Mouse (Mus musculus): ENCODE data around the gene Rnf41.
A peak's percentile ranks its signal among the peaks of the same experiment; 100 is the strongest.

Rnf41 gene

DNA sequence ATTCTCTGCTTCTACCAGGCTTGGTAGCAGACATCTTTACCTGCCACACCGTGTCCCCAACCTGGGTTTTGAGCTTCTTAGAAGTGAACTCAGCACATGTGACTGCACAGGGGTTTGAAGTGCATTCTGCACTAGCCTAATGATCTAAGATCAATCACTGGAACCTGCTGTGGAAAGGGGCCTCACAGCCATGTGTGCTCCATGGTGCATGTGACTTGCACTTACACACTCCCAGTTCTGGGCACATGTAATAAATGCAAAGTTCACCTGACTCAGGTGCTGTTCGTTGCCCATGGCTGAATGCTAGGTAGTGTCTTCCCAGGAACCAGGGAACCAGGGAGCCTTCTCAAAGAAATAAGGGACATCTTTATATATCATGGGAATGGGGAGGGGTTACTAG lies 22.0 kb downstream of the Rnf41 start:
- H3K36me3 ChIP-seq (ENCODE audit: control insufficient read depth, insufficient read depth, low read length, poor library complexity, severe bottlenecking): peaks cover 22% of the 10 kb centered on the region
- H3K27me3 ChIP-seq (ENCODE audit: control insufficient read depth, insufficient read depth, low read length, poor library complexity, severe bottlenecking): no peaks in the 10 kb centered on the region
- DNase-seq (ENCODE audit: low read depth, low spot score): peak; percentile 43

DNA sequence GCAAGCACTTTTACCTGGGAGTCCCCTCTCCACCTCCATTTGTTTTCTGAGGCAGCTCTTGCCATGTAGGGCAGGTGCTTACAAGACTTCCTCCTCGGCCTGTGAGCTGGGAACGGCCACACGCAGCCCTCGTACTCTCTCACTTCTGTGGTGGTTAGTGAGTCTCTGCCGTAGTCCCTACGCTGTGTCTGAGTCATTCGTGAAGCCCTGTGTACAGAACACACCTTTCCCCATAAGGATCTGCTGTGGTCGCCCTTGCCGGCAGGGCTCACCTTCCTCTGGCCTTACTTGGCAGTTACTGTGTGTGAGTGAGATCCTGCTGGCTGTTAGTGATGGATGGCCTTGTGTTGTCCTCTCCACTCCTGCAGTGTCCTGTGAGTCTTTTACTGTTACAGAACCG lies 23.2 kb downstream of the Rnf41 start:
- Histone ChIP-seq H3K27me3 (ENCODE audit: control insufficient read depth, insufficient read depth, low read length, poor library complexity, severe bottlenecking) (no peaks in the 10 kb centered on the region), H3K36me3 (ENCODE audit: control insufficient read depth, insufficient read depth, low read length, poor library complexity, severe bottlenecking) (peaks cover 18% of the 10 kb centered on the region)
- peak; percentile 73 for DNase-seq (ENCODE audit: low read depth, low spot score)

DNA sequence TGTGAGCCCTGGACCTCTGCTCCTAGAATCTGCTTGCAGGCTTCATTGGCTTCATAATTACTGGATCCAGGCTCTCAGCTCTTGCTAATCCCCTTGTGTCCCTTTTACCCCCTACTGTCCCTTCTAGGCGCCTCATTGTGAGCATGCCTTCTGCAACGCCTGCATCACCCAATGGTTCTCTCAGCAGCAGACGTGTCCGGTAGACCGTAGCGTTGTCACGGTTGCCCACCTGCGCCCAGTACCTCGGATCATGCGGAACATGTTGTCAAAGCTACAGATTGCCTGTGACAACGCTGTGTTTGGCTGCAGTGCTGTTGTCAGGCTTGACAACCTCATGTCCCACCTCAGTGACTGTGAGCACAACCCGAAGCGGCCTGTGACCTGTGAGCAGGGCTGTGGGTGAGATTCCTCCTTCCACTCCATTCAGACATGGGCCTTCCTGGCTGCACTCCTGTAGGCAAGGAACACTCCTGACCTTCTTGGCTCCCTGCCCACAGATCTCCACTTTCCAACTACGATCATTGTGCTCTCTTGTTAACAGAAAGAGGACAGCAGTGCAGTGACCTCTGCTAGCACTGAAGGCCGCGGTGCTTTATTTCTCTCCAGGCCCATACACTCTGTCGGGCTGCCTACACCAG lies 23.8 kb downstream of the Rnf41 start:
- Histone ChIP-seq H3K36me3 (ENCODE audit: control insufficient read depth, insufficient read depth, low read length, poor library complexity, severe bottlenecking) (peaks cover 15% of the 10 kb centered on the region), H3K27me3 (ENCODE audit: control insufficient read depth, insufficient read depth, low read length, poor library complexity, severe bottlenecking) (no peaks in the 10 kb centered on the region)
- peak; percentile 87 for DNase-seq (ENCODE audit: low read depth, low spot score)

DNA sequence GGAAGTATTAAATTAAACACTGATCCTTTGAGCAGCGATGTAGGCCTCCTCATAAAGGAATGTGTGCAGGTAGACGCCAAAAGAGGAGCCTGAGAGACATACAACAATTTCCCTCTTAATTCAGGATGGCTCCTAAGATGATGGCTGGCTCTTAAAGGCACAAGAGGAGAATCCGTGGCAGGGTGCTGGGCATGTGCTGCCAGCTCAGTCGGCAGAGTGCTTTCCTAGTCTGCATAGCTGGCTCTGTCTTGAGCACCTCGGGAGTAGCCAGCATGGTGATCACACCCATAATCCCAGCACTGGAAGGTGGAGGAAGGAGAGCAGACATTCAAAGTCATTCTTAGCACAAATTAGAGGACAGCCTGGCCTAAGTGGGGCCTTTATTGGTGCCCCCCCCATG lies 24.4 kb downstream of the Rnf41 start:
- DNase-seq (ENCODE audit: low read depth, low spot score): no peak
- Histone ChIP-seq H3K36me3 (ENCODE audit: control insufficient read depth, insufficient read depth, low read length, poor library complexity, severe bottlenecking) (peaks cover 14% of the 10 kb centered on the region), H3K27me3 (ENCODE audit: control insufficient read depth, insufficient read depth, low read length, poor library complexity, severe bottlenecking) (no peaks in the 10 kb centered on the region)

DNA sequence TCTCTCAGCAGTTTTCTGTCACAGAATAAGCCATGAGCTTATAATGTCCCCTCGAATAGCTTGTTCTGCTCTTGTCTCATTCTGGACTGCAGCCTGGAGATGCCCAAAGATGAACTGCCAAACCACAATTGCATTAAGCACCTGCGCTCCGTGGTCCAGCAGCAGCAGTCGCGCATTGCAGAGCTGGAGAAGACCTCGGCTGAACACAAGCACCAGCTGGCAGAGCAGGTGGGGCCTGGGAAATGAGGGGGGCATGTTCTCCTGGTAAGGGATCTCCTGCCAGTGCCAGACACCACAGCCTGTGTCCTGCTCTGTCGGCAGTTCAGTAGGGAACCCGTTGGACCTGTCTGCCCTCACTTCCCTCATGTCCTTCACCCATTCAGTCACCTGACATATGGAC lies 24.9 kb downstream of the Rnf41 start:
- Histone ChIP-seq H3K27me3 (ENCODE audit: control insufficient read depth, insufficient read depth, low read length, poor library complexity, severe bottlenecking) (no peaks in the 10 kb centered on the region), H3K36me3 (ENCODE audit: control insufficient read depth, insufficient read depth, low read length, poor library complexity, severe bottlenecking) (peaks cover 14% of the 10 kb centered on the region)
- DNase-seq (ENCODE audit: low read depth, low spot score): no peak

DNA sequence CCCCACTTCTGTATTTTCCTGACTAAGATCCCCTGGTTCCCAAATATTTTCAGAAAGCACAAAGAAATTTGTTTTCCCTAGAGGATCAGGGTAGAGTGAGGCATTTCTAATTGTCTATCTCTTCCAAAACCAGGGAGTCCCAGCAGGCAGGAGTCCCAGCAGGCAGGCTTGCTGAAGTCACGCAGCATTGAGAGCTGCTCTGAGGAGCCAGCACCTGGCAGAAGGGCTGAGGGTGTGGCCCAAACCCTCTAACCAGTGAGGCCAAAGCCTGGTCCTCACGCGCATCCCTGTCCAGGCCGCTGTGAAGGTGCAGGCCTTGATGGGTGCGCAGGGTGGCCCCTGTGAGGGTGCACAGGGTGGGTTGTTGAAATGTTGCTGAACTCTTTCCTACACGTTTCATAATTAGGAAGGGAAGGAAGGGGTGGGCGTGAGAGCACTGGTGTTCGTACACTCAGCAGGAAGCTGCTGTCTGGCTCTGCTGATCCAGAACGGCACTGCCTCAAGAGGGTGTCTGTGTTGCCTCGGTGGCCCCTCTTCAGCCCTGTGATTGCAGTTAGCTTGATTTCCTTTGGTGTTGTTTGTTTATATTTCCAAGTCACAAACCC lies 27.3 kb downstream of the Rnf41 start:
- peak; percentile 92 for DNase-seq (ENCODE audit: low read depth, low spot score)
- H3K27me3 ChIP-seq (ENCODE audit: control insufficient read depth, insufficient read depth, low read length, poor library complexity, severe bottlenecking): no peaks in the 10 kb centered on the region
- H3K36me3 ChIP-seq (ENCODE audit: control insufficient read depth, insufficient read depth, low read length, poor library complexity, severe bottlenecking): peaks cover 12% of the 10 kb centered on the region

DNA sequence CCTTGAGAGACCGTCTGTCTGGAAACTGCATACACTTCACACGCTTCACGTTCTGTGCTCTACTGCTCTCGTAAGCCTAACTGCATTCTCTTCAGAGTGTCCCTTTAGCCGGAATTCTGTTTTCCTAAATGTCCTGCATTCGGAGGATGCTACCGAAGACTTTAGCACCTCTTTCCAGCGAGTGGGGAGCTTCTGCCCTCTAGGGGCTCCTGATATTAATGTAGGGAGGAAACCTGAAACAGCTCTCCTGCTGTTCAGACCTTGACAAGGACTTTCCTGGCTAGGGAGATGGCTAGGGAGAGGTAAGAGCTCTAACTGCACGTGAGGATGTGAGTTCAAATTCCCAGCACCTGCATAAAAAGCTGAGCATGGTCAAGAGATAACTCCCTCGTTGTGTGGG lies 28.9 kb downstream of the Rnf41 start:
- DNase-seq (ENCODE audit: low read depth, low spot score): peak; percentile 69
- Histone ChIP-seq H3K36me3 (ENCODE audit: control insufficient read depth, insufficient read depth, low read length, poor library complexity, severe bottlenecking) (peaks cover 12% of the 10 kb centered on the region), H3K27me3 (ENCODE audit: control insufficient read depth, insufficient read depth, low read length, poor library complexity, severe bottlenecking) (no peaks in the 10 kb centered on the region)

DNA sequence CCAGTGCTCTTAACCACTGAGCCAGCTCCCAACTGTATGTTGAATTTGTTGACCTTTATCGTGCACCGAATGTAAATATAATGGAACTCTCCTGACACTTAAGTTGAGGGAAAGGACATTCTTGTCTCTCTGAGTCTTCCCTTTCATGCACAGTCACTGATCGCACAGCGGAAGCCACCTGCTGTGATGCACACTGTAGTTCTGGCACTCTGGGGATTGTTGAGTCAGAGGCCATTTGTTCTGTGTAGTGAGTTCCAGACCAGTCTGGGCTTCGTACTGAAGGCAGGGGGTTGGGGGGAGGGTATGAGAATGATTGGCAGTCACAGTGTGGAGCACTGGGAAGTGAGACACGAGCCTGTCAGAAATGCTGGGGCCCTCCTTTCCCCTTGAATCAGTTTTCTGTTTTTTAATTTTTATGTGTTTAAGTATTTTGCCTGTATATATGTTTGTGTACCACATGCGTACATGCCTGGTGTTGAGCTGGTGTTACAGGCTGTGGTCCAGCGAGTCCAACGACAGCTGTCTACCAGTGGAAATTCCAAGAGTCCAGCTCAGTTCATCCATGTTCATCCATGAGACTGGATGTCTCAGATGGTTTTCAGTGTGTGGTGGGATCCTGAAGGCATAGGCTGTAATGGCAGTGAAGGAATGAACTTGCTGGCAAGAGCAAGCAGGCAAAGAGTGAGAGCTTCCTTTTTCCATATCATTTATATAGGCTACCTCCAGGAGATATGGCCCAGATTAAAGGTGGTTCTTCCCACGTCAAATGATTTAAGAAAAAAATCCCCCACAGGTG lies 30.1 kb downstream of the Rnf41 start:
- DNase-seq (ENCODE audit: low read depth, low spot score): no peak
- Histone ChIP-seq H3K36me3 (ENCODE audit: control insufficient read depth, insufficient read depth, low read length, poor library complexity, severe bottlenecking) (peaks cover 11% of the 10 kb centered on the region), H3K27me3 (ENCODE audit: control insufficient read depth, insufficient read depth, low read length, poor library complexity, severe bottlenecking) (no peaks in the 10 kb centered on the region)

DNA sequence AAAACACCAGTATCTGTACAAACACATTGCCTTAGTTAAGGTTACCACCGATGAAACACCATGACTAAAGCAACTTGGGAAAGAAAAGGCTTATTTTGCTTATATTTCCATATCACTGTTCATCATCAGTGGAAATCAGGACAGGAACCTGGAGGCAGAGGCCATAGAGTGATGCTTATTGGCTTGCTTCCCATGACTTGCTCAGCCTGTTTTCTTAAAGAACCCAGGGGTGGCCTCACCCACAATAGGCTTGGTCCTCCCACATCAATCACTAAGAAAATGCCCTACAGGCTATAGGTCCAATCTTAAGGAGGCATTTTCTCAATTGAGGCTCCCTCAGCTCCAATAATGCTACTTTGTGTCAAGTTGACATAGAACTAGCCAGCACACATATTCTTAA lies 31.3 kb downstream of the Rnf41 start:
- H3K36me3 ChIP-seq (ENCODE audit: control insufficient read depth, insufficient read depth, low read length, poor library complexity, severe bottlenecking): peaks cover 6% of the 10 kb centered on the region
- DNase-seq (ENCODE audit: low read depth, low spot score): no peak
- no peaks in the 10 kb centered on the region for H3K27me3 ChIP-seq (ENCODE audit: control insufficient read depth, insufficient read depth, low read length, poor library complexity, severe bottlenecking)

DNA sequence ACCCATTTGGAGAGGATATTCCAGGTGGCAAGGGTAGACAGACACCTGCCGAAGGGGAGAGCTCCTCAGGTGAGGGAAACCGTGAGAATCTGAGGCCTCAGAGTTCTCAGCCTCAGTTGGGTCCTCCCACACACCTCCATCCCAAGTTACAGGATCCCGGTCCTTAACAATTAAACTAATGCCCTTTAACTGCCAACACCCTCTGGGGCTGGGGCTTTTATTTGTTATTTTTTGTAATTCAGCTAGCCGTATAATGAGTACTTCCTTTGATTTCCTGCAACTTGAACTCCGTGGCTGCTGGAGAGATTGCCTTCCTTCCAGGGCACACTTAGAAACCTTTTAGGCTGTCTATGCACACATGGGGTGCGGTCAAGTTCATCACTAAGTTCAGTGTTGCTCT lies 32.9 kb downstream of the Rnf41 start:
- no peaks in the 10 kb centered on the region; the same call in none of the 2 replicates for H3K36me3 ChIP-seq (ENCODE audit: control insufficient read depth, insufficient read depth, low read length, poor library complexity, severe bottlenecking)

DNA sequence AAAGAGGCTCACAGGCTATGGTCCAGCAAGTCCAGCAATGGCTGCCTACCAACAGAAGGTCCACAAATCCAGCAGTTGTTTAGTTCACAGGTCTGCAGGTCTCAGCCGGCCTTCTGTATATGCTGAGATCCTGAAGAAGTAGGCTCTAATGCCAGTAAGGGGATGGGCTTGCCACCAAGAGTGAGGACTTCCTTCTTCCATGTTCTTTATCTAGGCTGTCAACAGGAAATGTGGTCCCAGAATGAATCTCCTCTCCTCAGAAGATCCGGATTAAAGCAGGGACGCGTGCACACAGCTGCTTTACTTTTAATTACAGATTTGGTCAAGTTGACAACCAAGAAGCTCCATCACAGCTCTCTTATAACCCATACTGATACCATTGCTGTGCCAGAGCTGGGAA lies 34.0 kb downstream of the Rnf41 start:
- Histone ChIP-seq H3K36me3 (ENCODE audit: control insufficient read depth, insufficient read depth, low read length, poor library complexity, severe bottlenecking) (no peaks in the 10 kb centered on the region; the same call in 1 of the 2 replicates), H3K27me3 (ENCODE audit: control insufficient read depth, insufficient read depth, low read length, poor library complexity, severe bottlenecking) (no peaks in the 10 kb centered on the region)
- DNase-seq (ENCODE audit: low read depth, low spot score): no peak

More for the DNA sequence above, 32.9 kb downstream of the Rnf41 start:
- DNase-seq (ENCODE audit: low read depth, low spot score): no peak
- no peaks in the 10 kb centered on the region for H3K27me3 ChIP-seq (ENCODE audit: control insufficient read depth, insufficient read depth, low read length, poor library complexity, severe bottlenecking)

DNA sequence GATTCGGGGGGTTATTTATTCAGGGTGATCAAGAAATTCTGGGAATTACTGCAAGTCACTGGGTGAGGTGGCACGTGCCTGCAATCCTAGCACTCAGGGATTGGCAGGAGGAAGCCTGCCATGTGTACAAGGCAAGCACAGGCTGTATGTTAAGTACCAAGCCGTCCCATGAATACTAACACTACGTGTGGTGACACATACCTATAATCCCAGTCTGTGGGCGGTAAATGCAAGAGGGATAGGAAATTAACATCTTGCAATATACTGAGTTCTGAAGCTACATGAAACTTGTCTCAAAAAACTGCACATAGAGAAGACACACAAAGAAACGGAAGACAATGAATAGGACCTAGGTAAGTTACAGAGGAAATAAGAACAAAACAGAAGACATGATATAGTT lies 39.6 kb downstream of the Rnf41 start:
- no peak for DNase-seq (ENCODE audit: low read depth, low spot score)
- H3K27me3 ChIP-seq (ENCODE audit: control insufficient read depth, insufficient read depth, low read length, poor library complexity, severe bottlenecking): no peaks in the 10 kb centered on the region
- H3K36me3 ChIP-seq (ENCODE audit: control insufficient read depth, insufficient read depth, low read length, poor library complexity, severe bottlenecking): no peaks in the 10 kb centered on the region

DNA sequence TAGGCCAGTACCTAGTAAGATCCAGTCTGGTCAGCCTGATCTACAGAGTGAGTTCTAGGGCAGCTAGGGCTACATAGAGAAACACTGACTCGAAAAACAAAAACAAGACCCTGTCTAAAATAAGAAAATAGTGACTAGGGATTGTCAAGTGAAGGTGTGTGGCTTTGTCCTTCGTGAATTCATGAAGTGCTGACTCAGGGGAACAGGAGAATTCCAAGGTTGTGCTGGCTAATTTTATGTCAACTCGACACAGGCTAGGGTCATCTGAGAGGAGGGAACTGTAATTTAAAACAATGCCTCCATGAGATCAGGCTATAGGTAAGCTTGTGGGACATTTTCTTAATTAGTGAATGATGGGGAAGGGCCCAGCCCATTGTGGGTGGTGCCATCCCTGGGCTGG lies 43.0 kb downstream of the Rnf41 start:
- Histone ChIP-seq H3K27me3 (ENCODE audit: control insufficient read depth, insufficient read depth, low read length, poor library complexity, severe bottlenecking) (no peaks in the 10 kb centered on the region), H3K36me3 (ENCODE audit: control insufficient read depth, insufficient read depth, low read length, poor library complexity, severe bottlenecking) (no peaks in the 10 kb centered on the region)
- no peak for DNase-seq (ENCODE audit: low read depth, low spot score)

DNA sequence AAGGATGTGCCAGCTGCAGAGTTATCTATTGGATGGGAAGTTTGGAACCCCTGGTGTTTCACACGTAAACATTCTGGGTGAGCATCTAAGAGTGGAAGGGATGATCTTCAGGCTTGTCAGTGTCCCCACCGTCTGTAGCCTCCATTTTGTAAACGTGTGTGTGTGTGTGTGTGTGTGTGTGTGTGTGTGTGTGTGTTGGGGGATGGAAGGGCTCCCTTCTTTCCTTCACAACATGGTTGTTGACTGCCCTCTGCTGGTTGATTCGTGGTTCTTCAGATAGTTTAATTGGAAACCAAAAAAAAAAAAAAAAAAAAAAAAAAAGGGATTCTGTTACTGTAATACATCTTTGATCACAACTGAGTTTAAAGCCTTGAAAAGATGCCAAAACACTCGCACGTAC lies 43.8 kb downstream of the Rnf41 start:
- Histone ChIP-seq H3K36me3 (ENCODE audit: control insufficient read depth, insufficient read depth, low read length, poor library complexity, severe bottlenecking) (no peaks in the 10 kb centered on the region), H3K27me3 (ENCODE audit: control insufficient read depth, insufficient read depth, low read length, poor library complexity, severe bottlenecking) (no peaks in the 10 kb centered on the region)
- peak; percentile 90 for DNase-seq (ENCODE audit: low read depth, low spot score)

DNA sequence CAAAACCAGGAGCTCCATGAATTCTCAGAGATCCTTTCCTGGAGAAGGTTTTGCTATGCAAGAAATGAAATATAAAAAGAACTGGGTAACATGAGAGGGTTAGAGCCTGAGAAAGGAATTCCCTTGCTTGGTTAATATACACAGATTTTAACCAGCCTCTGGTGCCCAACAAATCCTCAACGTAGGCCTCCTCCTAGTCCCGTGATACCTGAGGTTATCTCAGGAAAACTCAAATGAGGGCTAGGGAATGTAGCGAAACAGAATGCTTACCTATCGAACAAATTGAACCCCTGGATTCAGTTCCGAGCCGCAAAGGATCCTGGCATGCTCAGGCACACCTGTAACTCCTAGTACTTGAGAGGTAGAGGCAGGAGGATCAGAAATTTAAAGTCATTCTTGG lies 46.2 kb downstream of the Rnf41 start:
- Histone ChIP-seq H3K36me3 (ENCODE audit: control insufficient read depth, insufficient read depth, low read length, poor library complexity, severe bottlenecking) (peaks cover 1% of the 10 kb centered on the region; the same call in 1 of the 2 replicates), H3K27me3 (ENCODE audit: control insufficient read depth, insufficient read depth, low read length, poor library complexity, severe bottlenecking) (no peaks in the 10 kb centered on the region)
- DNase-seq (ENCODE audit: low read depth, low spot score): no peak
